Mouse (Mus musculus) ovary, postnatal 14 days (tissue): ENCODE measurements around the gene Fam3c.
A peak's percentile ranks its signal among the peaks of the same experiment; 100 is the strongest.

Experiments used
- DNase-seq: peaks from one replicate; pipeline ENCODE4 v3.0.0; 2022; ENCODE audit warnings: low spot score

Fam3c gene

DNA sequence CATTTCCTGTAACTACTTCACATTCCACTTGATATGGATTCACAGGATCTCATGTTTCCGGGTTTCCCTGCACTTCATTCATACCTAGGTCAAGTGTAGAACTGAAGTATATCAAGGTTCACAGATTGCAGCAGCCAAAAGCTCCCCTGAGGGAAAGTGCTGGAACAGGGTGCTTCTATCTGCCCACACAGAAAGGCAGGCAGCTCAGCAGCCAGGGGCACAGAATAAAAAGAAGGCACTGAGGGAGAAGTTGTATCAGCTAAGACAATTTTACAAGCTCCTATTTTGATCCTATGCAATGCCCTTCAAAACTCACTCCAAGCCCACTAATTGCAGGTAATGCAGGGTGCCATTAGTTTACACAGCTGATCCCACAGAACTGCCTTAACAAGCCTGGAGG is 2.0 kb downstream of the Fam3c start:
- DNase-seq: no peak

DNA sequence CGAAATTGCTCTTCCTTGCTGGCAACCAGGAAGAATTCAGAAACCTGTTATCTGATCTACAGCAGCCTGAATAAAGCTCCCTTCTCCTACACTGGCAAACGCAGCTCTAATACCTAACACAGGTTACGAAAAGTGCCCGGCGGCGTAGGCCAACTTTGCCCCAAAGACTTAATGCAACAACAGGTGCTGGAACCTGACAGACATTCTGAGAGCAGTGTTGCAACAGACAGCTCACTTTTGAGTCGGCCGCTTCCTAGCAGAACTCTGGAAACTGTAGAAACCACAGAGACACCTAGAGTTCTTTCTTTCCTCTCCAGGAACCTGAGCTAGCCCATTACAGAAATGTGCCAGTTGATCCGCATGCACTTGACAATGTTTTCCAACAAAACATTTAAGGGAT is 4.5 kb downstream of the Fam3c start:
- no peak for DNase-seq

DNA sequence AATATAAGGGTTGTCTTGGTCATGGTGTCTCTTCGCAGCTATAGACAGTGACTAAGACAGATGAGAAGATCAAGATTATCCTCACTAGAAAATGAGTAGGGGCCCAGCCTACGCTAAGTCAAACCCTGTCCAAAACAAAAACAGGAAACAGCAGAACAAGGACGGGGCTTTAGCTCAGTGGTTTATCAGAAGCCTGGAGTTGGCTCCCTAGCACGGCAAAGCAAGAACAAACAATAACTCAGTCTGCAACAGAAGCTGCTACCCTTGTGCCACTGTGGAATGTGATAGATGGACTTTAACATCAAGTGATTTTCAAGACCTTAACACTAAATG is 5.8 kb downstream of the Fam3c start:
- no peak for DNase-seq

DNA sequence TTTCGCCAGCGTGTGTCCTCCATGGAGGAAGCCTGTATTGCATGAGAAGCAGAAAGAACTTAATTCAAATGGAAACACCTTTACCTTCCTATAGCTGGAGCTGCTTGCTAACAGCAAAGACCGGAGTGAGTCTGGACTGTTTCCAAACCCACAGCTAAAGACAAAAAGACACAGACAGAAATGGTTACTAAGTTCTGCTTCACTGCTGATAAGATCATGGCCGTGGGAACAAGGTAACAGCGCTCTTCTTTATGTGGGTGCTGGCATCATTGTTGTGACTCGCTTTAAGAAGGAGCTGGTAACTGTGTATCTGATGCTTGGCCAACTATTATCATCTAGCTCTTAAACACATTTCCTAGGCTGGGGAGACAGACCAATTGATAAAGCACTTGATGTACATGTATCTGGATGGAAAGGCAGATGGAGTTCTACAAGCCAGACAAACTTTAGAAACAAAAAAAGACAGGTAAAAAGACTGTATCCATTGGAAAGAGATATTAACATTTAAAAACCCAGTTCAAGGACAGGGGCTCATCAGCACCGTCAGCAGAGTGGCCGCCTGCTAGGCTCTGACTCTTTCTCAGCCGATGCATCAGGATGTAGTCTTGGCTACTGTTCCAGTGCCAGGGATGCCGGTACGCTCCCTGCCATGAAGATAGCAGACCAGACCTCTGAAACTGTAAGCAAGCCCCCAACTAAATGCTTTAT is 6.4 kb downstream of the Fam3c start:
- DNase-seq: no peak

DNA sequence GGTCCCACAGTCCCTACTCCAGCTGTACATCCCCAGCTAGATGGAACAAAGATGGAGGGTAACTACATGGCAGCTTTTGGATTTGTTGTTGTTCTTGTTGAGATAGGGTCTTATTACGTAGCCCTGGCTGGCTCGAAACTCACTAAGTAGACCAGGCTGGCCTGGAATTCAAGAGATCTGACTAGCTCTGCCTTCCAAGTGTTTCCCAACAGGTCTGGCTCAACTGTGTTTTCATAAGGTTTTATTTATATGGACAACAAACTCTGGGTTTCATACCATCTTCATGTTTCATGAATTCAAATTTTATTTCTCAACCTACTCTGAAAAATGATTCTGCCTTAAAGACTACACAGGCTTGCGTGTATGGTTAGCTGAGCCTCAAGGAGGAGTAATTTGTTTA is 7.1 kb downstream of the Fam3c start:
- no peak for DNase-seq

DNA sequence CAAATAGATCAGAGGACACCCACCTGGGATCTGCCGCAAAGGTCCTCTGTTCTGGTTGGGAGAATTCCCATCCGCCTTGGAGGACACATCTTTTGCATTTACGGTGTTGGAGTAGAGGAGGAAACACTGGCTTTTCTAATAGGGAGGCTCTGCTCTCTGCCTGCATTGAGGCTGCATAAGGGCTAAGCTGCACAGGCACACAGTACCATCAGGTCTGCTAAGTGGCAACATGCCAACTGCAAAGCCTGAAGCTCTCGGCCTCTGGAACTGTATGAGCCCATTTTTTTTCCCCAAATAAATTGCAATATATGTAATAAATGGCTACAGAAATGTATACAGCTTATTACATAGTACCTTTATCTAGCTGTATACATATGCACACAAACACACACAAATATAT is 7.9 kb downstream of the Fam3c start:
- DNase-seq: no peak

DNA sequence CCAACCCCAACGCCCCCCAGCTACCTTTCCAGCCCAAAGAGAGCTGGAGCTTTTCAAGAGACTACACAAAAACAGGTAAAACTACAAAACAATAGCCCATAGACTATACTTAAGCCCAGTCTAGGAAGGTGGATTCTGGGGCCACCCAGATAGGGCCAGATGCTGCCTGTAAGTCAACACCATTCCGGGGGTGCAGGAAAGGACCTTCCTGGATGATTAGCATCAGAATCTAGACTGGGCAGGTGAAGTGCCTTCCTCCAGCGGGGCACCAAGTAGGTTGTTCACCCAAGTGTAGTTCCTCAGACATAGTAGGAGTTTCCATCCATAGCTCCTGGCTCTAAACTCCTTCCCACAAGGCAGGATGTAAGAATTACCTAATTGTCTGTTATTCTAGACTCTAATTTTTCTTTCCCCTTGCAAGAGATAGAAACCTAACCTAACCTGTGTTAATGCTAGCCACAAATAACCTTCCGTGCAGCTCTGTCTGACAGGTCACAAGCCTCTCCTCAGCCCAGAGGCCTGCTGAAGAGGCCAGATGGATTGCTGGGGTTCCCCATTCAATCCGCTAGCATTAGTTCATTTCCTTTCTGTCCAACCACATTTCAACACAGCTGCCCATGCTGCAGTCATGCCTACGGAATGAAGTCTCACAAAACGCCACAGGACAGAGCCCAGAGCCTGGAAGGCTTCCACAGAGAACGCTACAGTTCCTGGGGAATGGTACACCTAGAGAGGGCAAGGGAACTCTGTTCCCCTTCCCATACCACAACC is 8.7 kb downstream of the Fam3c start:
- DNase-seq: no peak

DNA sequence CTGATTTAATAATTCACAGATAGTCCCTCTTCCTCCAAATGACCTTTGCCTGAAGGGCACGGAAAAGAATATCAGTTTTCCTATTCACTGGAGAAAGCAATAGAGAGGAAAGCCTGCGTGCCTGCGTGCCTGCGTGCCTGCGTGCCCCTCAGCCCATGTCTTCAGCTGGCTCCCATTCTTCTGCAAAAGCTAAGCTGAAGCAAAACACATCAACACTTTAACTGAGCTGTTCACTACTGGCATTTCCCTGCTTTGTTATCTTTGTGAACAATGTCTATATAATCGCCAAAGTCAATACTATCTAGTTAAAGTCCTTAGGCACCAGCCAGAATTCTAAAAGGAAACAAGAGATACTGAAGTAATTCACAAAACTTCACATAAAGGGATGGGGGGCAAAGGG is 11.6 kb downstream of the Fam3c start:
- DNase-seq: no peak

DNA sequence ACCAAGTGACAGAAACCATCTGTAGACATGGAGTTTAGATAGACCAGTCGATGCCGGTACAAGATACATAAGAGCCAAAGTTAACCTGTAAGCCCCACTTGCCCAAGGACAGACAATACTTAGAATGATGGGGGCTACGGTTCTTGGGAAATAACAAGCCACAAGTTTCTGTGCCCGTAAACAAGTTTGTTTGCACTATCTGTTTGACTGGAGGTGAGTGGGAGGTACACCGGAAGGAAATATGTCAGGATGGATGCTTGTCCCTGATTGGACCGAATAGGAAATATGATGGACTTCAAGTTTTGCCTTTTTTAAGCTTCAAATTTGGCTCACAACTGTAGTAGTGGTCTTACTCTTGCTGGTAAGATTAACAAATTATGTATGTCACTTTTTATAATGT is 12.3 kb downstream of the Fam3c start:
- DNase-seq: no peak

DNA sequence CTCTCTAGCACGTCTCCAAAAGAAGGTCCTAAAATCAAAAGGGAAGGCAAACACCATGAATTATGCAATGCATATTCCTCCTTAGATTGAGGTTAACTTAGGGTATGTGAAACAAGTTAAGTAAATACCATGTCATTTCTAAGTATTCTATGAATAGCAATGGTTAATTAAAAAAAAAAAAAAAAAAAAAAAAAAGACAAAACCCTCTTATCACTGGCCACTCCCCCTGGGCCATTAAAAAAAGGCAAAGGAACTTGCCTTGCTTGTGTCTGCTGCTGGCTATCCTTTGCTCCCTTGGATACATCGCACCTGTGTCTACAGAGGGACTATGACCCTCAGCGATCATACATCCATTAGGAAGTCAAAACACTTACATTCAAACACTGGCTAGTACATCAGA is 12.8 kb downstream of the Fam3c start:
- no peak for DNase-seq

DNA sequence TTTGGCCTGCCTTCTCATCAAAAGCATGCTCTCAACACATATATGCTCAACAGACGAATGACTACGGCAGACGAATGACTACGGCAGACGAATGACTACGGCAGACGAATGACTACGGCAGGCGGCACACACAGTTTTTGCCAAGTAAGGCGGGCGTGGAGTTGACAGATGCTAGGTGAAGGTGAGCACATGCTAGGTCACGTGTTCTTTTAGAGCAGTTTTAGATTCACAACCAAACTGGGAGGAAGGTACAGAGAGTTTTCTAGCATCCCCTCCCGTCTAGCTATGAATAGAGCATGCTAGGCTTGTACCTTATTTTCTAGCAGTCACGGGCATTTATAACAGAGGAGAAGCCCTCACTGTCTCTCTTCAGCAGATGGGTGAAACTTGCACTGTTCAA is 15.3 kb downstream of the Fam3c start:
- no peak for DNase-seq

DNA sequence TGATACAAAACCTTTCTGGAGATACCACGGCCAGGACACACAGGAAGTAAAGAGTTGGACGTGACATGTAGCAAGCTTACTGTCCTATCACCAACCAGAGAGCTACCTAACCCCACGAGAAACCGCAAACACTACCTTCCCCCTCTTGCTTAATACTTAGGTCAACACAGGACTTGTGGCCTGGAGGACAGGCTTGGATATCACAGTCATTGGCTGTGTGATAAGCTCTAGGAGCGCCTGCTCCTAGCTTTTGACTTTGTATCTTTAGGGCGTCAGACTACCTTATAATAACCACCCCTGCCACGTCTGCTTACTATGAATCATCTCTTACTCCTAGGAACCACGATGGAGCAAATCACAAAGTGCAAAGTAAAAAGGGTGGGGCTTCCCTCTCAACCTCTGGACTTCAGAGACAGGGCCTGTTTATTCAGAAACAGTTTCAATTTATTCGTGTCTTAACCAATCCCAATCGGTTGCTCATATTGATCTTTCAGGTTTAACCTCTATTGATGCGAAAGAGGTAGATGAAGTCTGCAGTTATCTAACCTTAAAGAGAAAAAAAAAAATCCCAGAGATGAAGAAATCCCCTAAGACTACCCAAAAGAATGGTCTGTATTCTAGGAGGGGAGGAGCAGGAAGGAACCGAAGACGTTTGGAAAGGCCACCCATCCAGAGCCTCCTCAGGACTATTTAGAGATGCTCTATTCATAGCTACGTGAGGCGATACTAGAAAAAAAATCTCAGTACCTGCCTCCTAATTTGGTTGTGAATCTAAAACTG is 16.1 kb downstream of the Fam3c start:
- DNase-seq: no peak

DNA sequence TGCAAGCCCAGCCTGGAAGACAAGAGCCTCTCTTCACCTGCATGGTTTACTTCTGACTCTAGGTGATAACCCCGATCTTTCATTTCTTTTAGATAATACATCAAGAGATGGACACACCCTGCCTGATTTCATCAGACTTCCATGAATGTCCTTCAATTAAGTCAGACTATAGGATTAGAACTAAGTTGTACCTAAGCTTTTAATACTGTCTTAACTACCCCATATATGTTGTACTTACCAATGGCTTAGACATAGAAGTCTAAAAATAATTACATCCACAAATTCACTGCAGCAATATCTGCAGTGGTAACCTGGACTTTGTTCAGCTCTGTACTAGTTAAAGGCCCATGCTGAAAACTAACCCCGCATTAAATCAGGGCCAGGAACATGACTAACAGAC is 23.5 kb downstream of the Fam3c start:
- no peak for DNase-seq

DNA sequence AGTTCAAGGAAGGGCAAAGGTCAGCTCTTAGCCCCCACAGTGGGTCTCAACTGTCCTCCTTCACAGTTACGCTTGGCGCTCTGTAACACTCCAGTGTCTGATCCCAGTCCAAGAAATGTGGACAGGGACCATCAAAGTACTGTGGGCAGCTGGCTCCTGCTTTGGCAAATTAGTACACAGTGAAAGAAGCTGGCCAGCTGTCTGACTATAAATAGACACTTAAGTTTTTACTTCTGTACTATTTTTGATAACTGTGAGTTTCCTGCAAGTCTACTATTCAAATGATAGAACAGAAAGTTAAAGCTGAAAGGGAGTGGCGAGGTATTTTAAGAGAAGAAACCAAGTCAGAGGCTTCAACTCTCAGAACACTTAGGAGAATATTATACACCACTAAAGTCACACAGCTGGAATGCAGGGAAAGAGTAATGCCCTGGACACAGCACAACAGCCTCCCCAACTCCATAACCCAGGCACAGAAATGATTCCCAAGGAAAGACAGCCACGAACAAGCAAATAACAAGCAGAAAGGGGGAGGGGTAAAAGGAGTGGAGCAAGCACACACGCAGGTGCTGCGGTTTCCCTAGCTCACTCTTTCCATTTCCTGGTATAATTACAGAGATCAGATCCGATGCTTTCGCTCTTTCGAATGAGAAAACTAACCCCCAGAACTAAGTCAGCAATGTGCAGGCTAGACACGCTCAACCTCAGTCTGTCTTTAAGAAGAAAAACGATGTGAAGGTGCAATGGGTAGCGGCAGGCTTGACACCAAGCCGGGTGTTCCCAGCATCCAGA is 25.7 kb downstream of the Fam3c start:
- no peak for DNase-seq

DNA sequence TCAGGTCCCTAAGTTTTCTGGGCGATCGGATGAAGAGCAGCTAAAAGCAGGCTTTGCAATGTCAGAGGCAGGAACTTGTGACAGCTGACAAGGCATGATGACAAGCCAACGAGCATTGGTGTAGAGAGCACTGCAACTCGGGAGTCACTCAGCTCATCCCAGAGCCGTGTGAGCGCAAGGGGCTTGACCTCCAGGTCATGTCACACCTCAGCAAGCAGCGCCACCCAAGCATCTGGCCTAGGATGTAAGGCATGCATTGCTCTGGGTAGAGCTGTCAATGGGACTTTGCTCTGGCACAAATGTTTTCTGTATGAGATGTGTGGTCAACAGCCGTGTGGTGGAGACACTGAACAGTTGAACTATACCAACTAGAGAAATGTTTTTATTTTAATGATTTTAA is 28.1 kb downstream of the Fam3c start:
- no peak for DNase-seq

DNA sequence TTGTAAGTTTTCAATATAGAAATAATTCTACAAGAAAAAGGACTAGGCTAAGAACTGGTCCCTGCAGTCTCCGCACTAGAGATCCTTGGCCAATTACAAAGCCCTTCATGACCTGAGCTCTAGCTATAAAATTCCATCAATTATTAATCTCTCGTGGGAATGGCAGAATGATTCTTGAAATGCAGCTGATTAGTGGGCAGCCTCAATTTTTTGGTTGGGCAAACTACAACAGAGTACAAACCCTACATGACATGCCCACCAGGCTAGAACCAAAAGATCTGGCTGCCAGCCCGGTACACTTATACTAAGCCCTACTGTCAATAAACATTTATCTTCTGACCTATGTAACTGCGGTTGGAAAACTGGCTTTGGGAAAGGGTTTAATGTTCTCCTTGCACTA is 29.0 kb downstream of the Fam3c start:
- DNase-seq: no peak

DNA sequence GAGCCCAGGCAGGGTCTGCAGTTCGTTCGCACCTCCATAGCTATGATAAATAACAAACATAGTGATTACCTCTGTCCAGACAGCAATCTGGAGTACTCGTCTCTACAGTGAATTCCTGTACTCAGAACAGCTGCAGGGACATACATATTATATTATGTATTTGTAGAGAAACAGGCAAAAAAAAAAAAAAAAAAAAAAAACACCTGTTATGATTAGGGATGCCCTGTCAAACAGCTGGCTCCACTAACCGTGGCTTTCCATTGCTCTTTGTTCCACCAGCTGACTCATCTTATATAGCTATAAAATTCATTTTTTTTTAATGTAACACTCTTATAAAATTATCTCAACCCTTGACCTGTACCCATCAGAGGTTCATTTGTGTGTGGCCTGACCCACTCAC is 29.8 kb downstream of the Fam3c start:
- DNase-seq: no peak

DNA sequence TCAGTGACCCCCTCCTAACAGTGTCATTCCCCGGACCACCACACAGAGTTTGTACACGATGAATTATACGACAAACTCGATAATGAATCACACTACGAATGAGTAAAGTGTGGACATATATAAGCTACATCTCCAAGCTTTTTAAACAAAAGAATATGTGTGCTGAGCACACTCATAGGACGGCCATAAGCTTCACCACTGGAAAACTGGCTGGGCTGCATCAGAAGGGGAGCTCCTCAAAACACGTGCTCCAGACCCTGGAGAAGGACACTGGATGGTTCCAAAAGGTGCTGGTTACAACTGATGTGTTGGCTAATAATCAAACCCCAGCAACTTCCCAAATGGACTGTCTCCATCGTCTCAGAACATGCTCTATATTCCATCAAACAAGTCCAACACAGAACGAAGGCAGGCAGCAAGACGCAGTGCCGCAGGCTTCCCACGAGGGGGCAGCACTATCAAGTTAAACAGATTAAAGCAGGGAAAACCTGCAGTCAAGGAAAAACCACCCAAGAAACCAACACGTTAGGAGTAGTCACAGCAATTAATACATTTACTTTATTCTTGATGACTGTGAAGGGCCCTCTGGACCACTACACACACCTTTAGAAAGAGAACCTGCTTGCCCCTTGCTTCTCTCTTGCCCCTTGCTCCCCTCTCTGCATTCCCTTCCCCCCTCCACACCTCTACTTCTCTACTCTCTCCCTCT is 30.5 kb downstream of the Fam3c start:
- DNase-seq: peak; percentile 79

DNA sequence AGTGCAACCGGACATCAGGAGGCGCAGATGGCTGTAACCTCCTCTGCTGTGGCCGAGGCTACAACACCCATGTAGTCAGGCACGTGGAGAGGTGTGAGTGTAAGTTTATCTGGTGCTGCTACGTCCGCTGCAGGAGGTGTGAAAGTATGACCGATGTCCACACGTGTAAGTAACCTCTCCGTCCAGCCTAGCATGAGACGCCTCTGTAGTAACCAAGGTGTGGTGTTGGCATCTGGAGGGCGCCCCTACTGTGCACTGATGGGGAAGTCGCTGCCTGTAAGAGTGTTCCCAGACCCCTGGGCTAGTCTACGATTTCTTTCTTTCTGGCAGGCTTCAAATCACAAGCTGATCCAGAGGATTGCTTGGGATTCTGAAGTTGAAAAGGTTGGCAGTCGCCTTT is 58.0 kb downstream of the Fam3c start:
- DNase-seq: no peak

DNA sequence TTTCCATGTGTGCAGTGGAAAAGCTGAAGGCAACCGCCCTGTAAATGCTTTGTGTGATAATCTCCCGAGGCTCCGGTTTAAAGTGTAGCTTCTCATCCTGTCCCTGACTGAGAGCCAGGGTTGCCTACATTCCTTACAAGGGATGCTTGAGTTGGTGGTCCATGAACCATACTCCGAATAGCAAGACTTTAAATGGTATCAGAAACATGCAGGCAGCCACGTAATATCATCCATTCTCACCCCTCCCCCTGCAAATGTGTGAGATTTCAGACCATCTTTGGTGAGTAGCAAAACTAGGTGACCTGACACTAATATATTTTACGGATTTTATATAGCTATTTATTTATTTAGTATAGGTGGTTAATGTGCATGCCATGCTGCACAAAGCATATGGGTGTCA is 59.0 kb downstream of the Fam3c start:
- DNase-seq: no peak

DNA sequence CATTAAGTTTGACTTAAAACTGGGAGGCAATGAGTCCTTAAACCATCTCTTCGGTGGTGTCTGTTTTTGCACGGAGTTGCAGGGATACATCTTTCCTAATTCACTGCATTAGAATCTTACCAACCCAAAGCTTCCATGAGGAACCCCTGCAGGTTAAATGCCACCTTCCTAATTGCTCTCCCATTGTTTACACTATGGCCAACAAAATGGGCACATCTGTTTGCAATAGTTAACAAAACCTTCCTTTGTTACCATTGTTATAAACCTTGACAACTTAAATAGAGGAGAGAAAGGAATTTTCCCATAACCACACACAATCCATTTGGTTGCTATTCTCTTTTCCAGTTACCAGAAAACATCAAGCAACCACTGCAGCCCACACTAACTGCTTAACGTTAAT is 62.1 kb downstream of the Fam3c start:
- no peak for DNase-seq

DNA sequence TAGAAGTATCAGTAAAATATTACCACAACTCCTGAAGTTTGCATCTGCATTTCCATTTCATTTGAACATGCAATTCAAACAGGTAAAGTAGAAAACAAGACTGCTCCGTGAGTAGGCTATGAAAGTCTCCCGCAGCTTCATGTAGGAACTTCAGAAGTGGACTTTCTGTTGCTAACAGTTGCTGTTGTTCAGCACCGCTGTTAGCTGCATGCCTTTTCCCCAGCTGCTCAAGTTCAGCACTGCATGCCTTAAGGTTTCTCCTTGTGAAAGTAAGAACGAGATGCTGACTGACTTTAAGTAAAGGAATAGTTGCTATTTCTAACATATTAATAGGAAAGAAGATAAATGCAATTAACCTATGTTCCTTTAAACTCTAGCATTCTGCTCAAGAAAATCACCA is 64.0 kb downstream of the Fam3c start:
- no peak for DNase-seq
